Mouse (Mus musculus): ENCODE results near the gene Slc9a5.

Slc9a5 gene

GRCm38 (mm10) chr8:105397747-105398146, 49.1 kb downstream of the Slc9a5 start:
- DNase-seq (ENCODE audit: low read depth, low spot score) = peak; percentile 49
- H3K36me3 ChIP-seq (ENCODE audit: control insufficient read depth, insufficient read depth, low read length, poor library complexity, severe bottlenecking) = no peaks in the 10 kb centered on the region
- H3K27me3 ChIP-seq (ENCODE audit: control insufficient read depth, insufficient read depth, low read length, poor library complexity, severe bottlenecking) = no peaks in the 10 kb centered on the region; the same call in 1 of the 2 replicates

- H3K27me3 ChIP-seq (ENCODE audit: control insufficient read depth, insufficient read depth, low read length, poor library complexity, severe bottlenecking) = no peaks in the 10 kb centered on the region; the same call in 1 of the 2 replicates
- DNase-seq (ENCODE audit: low read depth, low spot score) = no peak
- no peaks in the 10 kb centered on the region for H3K36me3 ChIP-seq (ENCODE audit: control insufficient read depth, insufficient read depth, low read length, poor library complexity, severe bottlenecking)
Measured at GRCm38 (mm10) chr8:105400016-105400415, 51.4 kb downstream of the Slc9a5 start.

- no peak for DNase-seq (ENCODE audit: low read depth, low spot score)
- H3K36me3 ChIP-seq (ENCODE audit: control insufficient read depth, insufficient read depth, low read length, poor library complexity, severe bottlenecking) = no peaks in the 10 kb centered on the region
Measured at GRCm38 (mm10) chr8:105403467-105403866, 54.8 kb downstream of the Slc9a5 start.

GRCm38 (mm10) chr8:105404496-105404895, 55.9 kb downstream of the Slc9a5 start:
- Histone ChIP-seq H3K27me3 (ENCODE audit: control insufficient read depth, insufficient read depth, low read length, poor library complexity, severe bottlenecking) (no peaks in the 10 kb centered on the region), H3K36me3 (ENCODE audit: control insufficient read depth, insufficient read depth, low read length, poor library complexity, severe bottlenecking) (no peaks in the 10 kb centered on the region)
- DNase-seq (ENCODE audit: low read depth, low spot score) = no peak

More at GRCm38 (mm10) chr8:105403467-105403866, 54.8 kb downstream of the Slc9a5 start:
- no peaks in the 10 kb centered on the region; the same call in 1 of the 2 replicates for H3K27me3 ChIP-seq (ENCODE audit: control insufficient read depth, insufficient read depth, low read length, poor library complexity, severe bottlenecking)

GRCm38 (mm10) chr8:105406416-105406815, 57.8 kb downstream of the Slc9a5 start:
- no peak for DNase-seq (ENCODE audit: low read depth, low spot score)
- Histone ChIP-seq H3K27me3 (ENCODE audit: control insufficient read depth, insufficient read depth, low read length, poor library complexity, severe bottlenecking) (no peaks in the 10 kb centered on the region), H3K36me3 (ENCODE audit: control insufficient read depth, insufficient read depth, low read length, poor library complexity, severe bottlenecking) (no peaks in the 10 kb centered on the region)

- H3K36me3 ChIP-seq (ENCODE audit: control insufficient read depth, insufficient read depth, low read length, poor library complexity, severe bottlenecking) = no peaks in the 10 kb centered on the region
- H3K27me3 ChIP-seq (ENCODE audit: control insufficient read depth, insufficient read depth, low read length, poor library complexity, severe bottlenecking) = no peaks in the 10 kb centered on the region; the same call in 1 of the 2 replicates
- DNase-seq (ENCODE audit: low read depth, low spot score) = no peak
Measured at GRCm38 (mm10) chr8:105408331-105408730, 59.7 kb downstream of the Slc9a5 start.

GRCm38 (mm10) chr8:105409947-105410346, 61.3 kb downstream of the Slc9a5 start:
- no peak for DNase-seq (ENCODE audit: low read depth, low spot score)
- Histone ChIP-seq H3K27me3 (ENCODE audit: control insufficient read depth, insufficient read depth, low read length, poor library complexity, severe bottlenecking) (no peaks in the 10 kb centered on the region; the same call in 1 of the 2 replicates), H3K36me3 (ENCODE audit: control insufficient read depth, insufficient read depth, low read length, poor library complexity, severe bottlenecking) (no peaks in the 10 kb centered on the region)

GRCm38 (mm10) chr8:105413391-105413790, 64.7 kb downstream of the Slc9a5 start, which contains the start of the genes Kctd19 and Lrrc36:
Kctd19 (minus strand) TSS chr8:105413502.
Lrrc36 (plus strand) TSS chr8:105413571.
- DNase-seq (ENCODE audit: low read depth, low spot score) = peak; percentile 27
- Histone ChIP-seq H3K36me3 (ENCODE audit: control insufficient read depth, insufficient read depth, low read length, poor library complexity, severe bottlenecking) (no peaks in the 10 kb centered on the region), H3K27me3 (ENCODE audit: control insufficient read depth, insufficient read depth, low read length, poor library complexity, severe bottlenecking) (no peaks in the 10 kb centered on the region; the same call in 1 of the 2 replicates)

GRCm38 (mm10) chr8:105418992-105419391, 70.3 kb downstream of the Slc9a5 start:
- no peaks in the 10 kb centered on the region for H3K27me3 ChIP-seq (ENCODE audit: control insufficient read depth, insufficient read depth, low read length, poor library complexity, severe bottlenecking)
- H3K36me3 ChIP-seq (ENCODE audit: control insufficient read depth, insufficient read depth, low read length, poor library complexity, severe bottlenecking) = no peaks in the 10 kb centered on the region
- DNase-seq (ENCODE audit: low read depth, low spot score) = no peak
